ENCODE assay signal across 30 mouse cellular contexts in the genomic region with DNA sequence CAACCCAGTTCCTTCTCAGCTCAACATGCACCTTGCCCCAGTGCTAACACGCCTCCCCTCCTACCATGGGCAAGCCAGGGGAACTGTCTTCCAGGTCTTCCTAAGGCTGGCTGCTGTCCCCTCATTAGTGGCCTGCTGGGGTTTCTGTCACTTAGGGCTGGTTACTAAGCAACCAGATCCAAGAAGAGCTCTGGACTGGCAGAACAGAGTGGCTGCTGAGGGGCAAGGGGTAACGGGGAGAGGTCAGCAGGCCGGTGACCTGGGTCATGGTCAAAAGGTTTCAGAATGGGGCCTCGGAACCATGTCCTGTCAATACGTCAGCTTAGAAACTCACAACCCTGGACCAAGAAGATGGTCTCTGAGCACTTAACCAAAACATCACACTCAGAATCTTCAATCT. TPM values are rescaled to one million over a fixed set of nuclear protein-coding genes. Genes with fewer than 3 reads are reported as not detected.
DNase-seq lines count a peak whose midpoint lies in the region; ATAC-seq and TF ChIP-seq lines count a peak whose summit lies in the region.
"Had no signal": no experiment of that assay in that cellular context is flagged by ENCODE, and none has a peak within 500 bp of the region (broad histone marks: within the 10 kb centered on the region; RNA-seq: fewer than 3 reads in every experiment).

No protein-coding gene starts in this region.

- H3K36me3 ChIP-seq in heart, postnatal 0 days (replicated peaks; ENCODE audit: control insufficient read depth, insufficient read depth, low read length): no peaks in the 10 kb centered on the region
- H3K36me3 ChIP-seq in midbrain, embryonic 11.5 days (ENCODE audit: control insufficient read depth, insufficient read depth, low read length): no peaks in the 10 kb centered on the region
- no peaks in the 10 kb centered on the region for H3K36me3 ChIP-seq in midbrain, embryonic 16.5 days (ENCODE audit: control insufficient read depth, insufficient read depth, low read length)
- no peaks in the 10 kb centered on the region for H3K36me3 ChIP-seq in midbrain, embryonic 12.5 days
- H3K36me3 ChIP-seq: embryonic facial prominence, embryonic 15.5 days; limb, embryonic 15.5 days; neural tube, embryonic 13.5 days had no signal

- no peak for TF ChIP-seq EP300 in heart, postnatal 0 days (IDR thresholded peaks at IDR 0.05; ENCODE audit: low read depth)

- TF ChIP-seq CTCF in heart, postnatal 0 days (IDR thresholded peaks at IDR 0.05; ENCODE audit: low read depth): no peak

- H3K4me1 ChIP-seq in heart, postnatal 0 days (ENCODE audit: control insufficient read depth, insufficient read depth): peaks cover 21% of the 10 kb centered on the region
- H3K4me1 ChIP-seq in midbrain, embryonic 11.5 days (ENCODE audit: control insufficient read depth, insufficient read depth, low read length): peaks cover 9% of the 10 kb centered on the region
- peaks cover 6% of the 10 kb centered on the region; the same call in 1 of the 2 replicates for H3K4me1 ChIP-seq in midbrain, embryonic 16.5 days (ENCODE audit: control insufficient read depth, insufficient read depth, low read length)
- peaks cover 44% of the 10 kb centered on the region for H3K4me1 ChIP-seq in midbrain, embryonic 12.5 days

- ATAC-seq in heart, postnatal 0 days (ENCODE audit: insufficient read depth, low read depth): no peak
- no peak for ATAC-seq in midbrain, embryonic 11.5 days (ENCODE audit: low FRiP score)
- no peak for ATAC-seq in midbrain, embryonic 16.5 days
- no peak for ATAC-seq in midbrain, embryonic 12.5 days (ENCODE audit: low FRiP score, low read depth)

- peak; percentile 0 for DNase-seq in heart, postnatal 0 days (ENCODE audit: low spot score)
- DNase-seq in heart, postnatal 4 days: no peak
- DNase-seq in midbrain, embryonic 11.5 days (ENCODE audit: low spot score, missing footprints): peak; percentile 88
- no peak for DNase-seq in frontal cortex, postnatal 25 days (ENCODE audit: low spot score in 2 of 2)
- DNase-seq in adrenal gland, postnatal 36 days: no peak
- DNase-seq: cerebellum, adult 2 months; gastrocnemius, postnatal 14 days; heart, adult 2 months; heart, postnatal 10 days; kidney, adult 18-20 months; kidney, postnatal 10 days; lung, postnatal 14 days; right cerebral cortex, postnatal 25 days had no signal

- no peaks in the 10 kb centered on the region for H3K27me3 ChIP-seq in heart, postnatal 0 days (ENCODE audit: control insufficient read depth, insufficient read depth, low read length)
- no peaks in the 10 kb centered on the region for H3K27me3 ChIP-seq in midbrain, embryonic 11.5 days (ENCODE audit: control insufficient read depth, insufficient read depth, low read length)
- H3K27me3 ChIP-seq in midbrain, embryonic 16.5 days (ENCODE audit: control insufficient read depth, insufficient read depth, low read depth, low read length): no peaks in the 10 kb centered on the region; the same call in 1 of the 2 replicates
- peaks cover 32% of the 10 kb centered on the region for H3K27me3 ChIP-seq in midbrain, embryonic 12.5 days

- H3K4me2 ChIP-seq in heart, postnatal 0 days (ENCODE audit: low read depth, low read length): no peak overlapping the region
- H3K4me2 ChIP-seq in midbrain, embryonic 11.5 days: no peak overlapping the region
- H3K4me2 ChIP-seq in midbrain, embryonic 16.5 days (ENCODE audit: low read length): no peak overlapping the region
- no peak overlapping the region for H3K4me2 ChIP-seq in midbrain, embryonic 12.5 days (replicated peaks)
- H3K4me2 ChIP-seq: embryonic facial prominence, embryonic 15.5 days; limb, embryonic 15.5 days; neural tube, embryonic 13.5 days had no signal

- no peaks in the 10 kb centered on the region for H3K9me3 ChIP-seq in heart, postnatal 0 days (replicated peaks; ENCODE audit: control insufficient read depth, low read length)
- no peaks in the 10 kb centered on the region for H3K9me3 ChIP-seq in midbrain, embryonic 11.5 days (ENCODE audit: control insufficient read depth, low read length)
- no peaks in the 10 kb centered on the region for H3K9me3 ChIP-seq in midbrain, embryonic 16.5 days (replicated peaks; ENCODE audit: control insufficient read depth, low read length, poor library complexity, severe bottlenecking)
- H3K9me3 ChIP-seq in midbrain, embryonic 12.5 days: no peaks in the 10 kb centered on the region
- H3K9me3 ChIP-seq: embryonic facial prominence, embryonic 15.5 days; limb, embryonic 15.5 days; neural tube, embryonic 13.5 days had no signal

- H3K4me3 ChIP-seq in heart, postnatal 0 days (ENCODE audit: low read depth, low read length): no peak overlapping the region
- no peak overlapping the region for H3K4me3 ChIP-seq in midbrain, embryonic 11.5 days (ENCODE audit: low read depth, low read length)
- no peak overlapping the region for H3K4me3 ChIP-seq in midbrain, embryonic 16.5 days (ENCODE audit: low read depth, low read length)
- H3K4me3 ChIP-seq in midbrain, embryonic 12.5 days: no peak overlapping the region
- H3K4me3 ChIP-seq: embryonic facial prominence, embryonic 15.5 days; heart, adult 2 months; limb, embryonic 15.5 days; neural tube, embryonic 13.5 days had no signal

- H3K9ac ChIP-seq in heart, postnatal 0 days (replicated peaks; ENCODE audit: low read depth, low read length): no peak overlapping the region
- H3K9ac ChIP-seq in midbrain, embryonic 11.5 days (ENCODE audit: low read length): no peak overlapping the region
- H3K9ac ChIP-seq in midbrain, embryonic 16.5 days (ENCODE audit: low read depth, low read length): no peak overlapping the region
- 0 out of 2 replicates have a peak overlapping the region, but pooled peaks have one; percentile 2 for H3K9ac ChIP-seq in midbrain, embryonic 12.5 days (replicated peaks)
- H3K9ac ChIP-seq: embryonic facial prominence, embryonic 15.5 days; limb, embryonic 15.5 days; liver, postnatal 0 days; neural tube, embryonic 13.5 days had no signal

- WGBS in heart, postnatal 0 days: 78% methylated on average over 5 of the region's 5 CpGs
- WGBS in midbrain, embryonic 11.5 days: 8% methylated on average over 5 of the region's 5 CpGs
- 19% methylated on average over 5 of the region's 5 CpGs for WGBS in midbrain, embryonic 16.5 days
- 12% methylated on average over 5 of the region's 5 CpGs for WGBS in midbrain, embryonic 12.5 days

- H3K27ac ChIP-seq in heart, postnatal 0 days (ENCODE audit: low read depth): no peak overlapping the region
- H3K27ac ChIP-seq in midbrain, embryonic 11.5 days (ENCODE audit: low read depth, low read length): no peak overlapping the region
- H3K27ac ChIP-seq in midbrain, embryonic 16.5 days (ENCODE audit: low read length): no peak overlapping the region
- H3K27ac ChIP-seq in midbrain, embryonic 12.5 days (replicated peaks): 0 out of 2 replicates have a peak overlapping the region, but pooled peaks have one; percentile 15
- H3K27ac ChIP-seq: embryonic facial prominence, embryonic 15.5 days; heart, adult 2 months; limb, embryonic 15.5 days; neural tube, embryonic 13.5 days had no signal

RNA-seq across cellular contexts. Expression of a gene that starts 5.0 kb away (rescaled TPM):
- total RNA-seq in heart, postnatal 0 days (2014; rRNA removed; ENCODE audit: low replicate concordance): 11.0 and 16.3 TPM in 2 replicates
- polyA plus RNA-seq in heart, postnatal 0 days (2015; fragmentation: Nextera tagmentation; extraction: Ambion mirVana): 5.6 and 6.2 TPM in 2 replicates
- 10 to 100 TPM; 21.6 to 26.6 TPM for total RNA-seq in heart, postnatal 4 days (2021)
- polyA plus RNA-seq in midbrain, embryonic 11.5 days (2014; fragmentation: Nextera tagmentation; extraction: Ambion mirVana): 6.4 and 9.3 TPM in 2 replicates
- 3.0 and 4.2 TPM in 2 replicates for polyA plus RNA-seq in midbrain, embryonic 16.5 days (2015; fragmentation: Nextera tagmentation; extraction: Ambion mirVana)
- polyA plus RNA-seq in midbrain, embryonic 12.5 days (2016; fragmentation: Nextera tagmentation; extraction: Ambion mirVana): 8.7 and 9.7 TPM in 2 replicates
- 10 to 100 TPM; 50.2 to 89.6 TPM for total RNA-seq in adrenal gland, postnatal 36 days (2021)

RNA-seq across cellular contexts. Expression of a gene that starts 31.1 kb away (rescaled TPM):
- total RNA-seq in heart, postnatal 0 days (2014; rRNA removed; ENCODE audit: low replicate concordance): not detected in 2 replicates
- polyA plus RNA-seq in heart, postnatal 0 days (2015; fragmentation: Nextera tagmentation; extraction: Ambion mirVana): not detected in 2 replicates
- not detected for total RNA-seq in heart, postnatal 4 days (2021)
- not detected in 2 replicates for polyA plus RNA-seq in midbrain, embryonic 11.5 days (2014; fragmentation: Nextera tagmentation; extraction: Ambion mirVana)
- not detected in 2 replicates for polyA plus RNA-seq in midbrain, embryonic 16.5 days (2015; fragmentation: Nextera tagmentation; extraction: Ambion mirVana)
- polyA plus RNA-seq in midbrain, embryonic 12.5 days (2016; fragmentation: Nextera tagmentation; extraction: Ambion mirVana): not detected in 2 replicates
- not detected for total RNA-seq in adrenal gland, postnatal 36 days (2021)
- total RNA-seq: adrenal gland, postnatal 4 days; common myeloid progenitor, adult 5-6 weeks; gastrocnemius, postnatal 14 days; heart, adult 2 months; heart, postnatal 10 days; layer of hippocampus, adult 8-10 months; left cerebral cortex, postnatal 25 days; megakaryocyte, adult 5-6 weeks had no signal
- polyA plus RNA-seq: C2C12; cerebellum, adult 2 months; embryonic facial prominence, embryonic 15.5 days; frontal cortex, adult 2 months; heart, adult 2 months; limb, embryonic 15.5 days; liver, postnatal 0 days; neural tube, embryonic 13.5 days; spleen, adult 2 months; stomach, embryonic 14.5 days; thymus, postnatal 0 days; urinary bladder, adult 2 months had no signal

Comparison
In these comparisons a context has a peak if more than half of its experiments do, and no peak if none do; other contexts are left out.
1. DNase-seq: peak in heart, postnatal 0 days (single experiment) and midbrain, embryonic 11.5 days (single experiment); none in heart, postnatal 4 days (single experiment), frontal cortex, postnatal 25 days (0 of 2) and adrenal gland, postnatal 36 days (0 of 2).